Mouse (Mus musculus): ENCODE measurements around the gene Dapk1. TPM values are rescaled to one million over a fixed set of nuclear protein-coding genes. Genes with fewer than 3 reads are reported as not detected.

Gene Dapk1
- total RNA-seq, 2 experiments from 2014 or later = 25.1 to 29.6 TPM

DNA sequence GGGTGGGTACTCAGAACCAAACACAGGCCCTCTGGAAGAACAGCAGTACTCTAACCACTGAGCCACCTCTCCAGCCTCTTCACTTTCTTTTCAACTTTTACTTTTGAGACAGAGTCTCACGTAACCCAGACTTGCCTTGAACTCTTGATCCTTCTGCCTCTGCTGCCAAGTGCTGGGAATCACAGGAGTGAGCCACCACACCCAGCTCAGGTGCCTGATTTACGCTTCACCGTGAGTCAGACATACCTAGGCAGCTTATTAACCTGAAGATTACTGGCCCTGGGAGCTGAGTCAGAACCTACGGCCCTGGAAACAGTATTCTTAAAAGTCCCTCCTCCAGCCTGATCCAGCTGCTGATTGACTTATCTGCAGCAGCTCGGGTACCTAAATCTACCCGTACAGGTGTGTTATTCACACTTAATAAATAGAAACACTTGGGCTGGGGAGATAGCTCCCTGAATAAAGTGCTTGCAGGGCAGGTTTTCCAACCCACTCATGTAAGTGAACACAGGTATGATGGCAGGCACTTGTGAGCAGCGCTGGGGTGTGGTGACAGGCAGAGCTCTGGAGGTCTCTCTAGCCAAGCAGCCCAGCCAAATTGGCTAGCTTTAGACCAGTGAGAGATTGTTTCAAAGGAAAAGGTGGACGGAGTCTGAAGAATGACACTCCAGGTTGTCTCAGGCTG, 60.9 kb downstream of the Dapk1 start:
- no peak for DNase-seq

GRCm38 (mm10) chr13:60664058-60664457, 62.3 kb downstream of the Dapk1 start:
- no peak for DNase-seq

DNA sequence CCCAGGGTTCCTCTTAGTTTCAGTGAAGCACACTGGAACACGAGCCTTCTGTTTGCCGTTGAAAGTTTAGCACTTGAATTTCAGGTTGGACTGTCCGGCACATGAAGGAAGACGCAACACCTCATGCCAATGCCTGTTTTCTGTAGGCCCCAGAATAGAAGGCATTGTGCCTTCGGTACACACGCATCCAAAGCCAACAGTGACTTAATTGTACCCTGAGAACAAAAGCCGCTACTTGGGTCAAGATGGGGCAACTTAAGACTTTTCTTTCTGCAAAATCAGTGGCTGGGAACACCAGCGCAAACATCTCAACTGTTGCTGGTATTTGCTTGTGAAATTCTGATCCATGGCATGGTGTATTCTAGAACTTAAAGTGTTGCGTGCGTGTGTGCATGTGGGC, 63.1 kb downstream of the Dapk1 start:
- no peak for DNase-seq

DNA sequence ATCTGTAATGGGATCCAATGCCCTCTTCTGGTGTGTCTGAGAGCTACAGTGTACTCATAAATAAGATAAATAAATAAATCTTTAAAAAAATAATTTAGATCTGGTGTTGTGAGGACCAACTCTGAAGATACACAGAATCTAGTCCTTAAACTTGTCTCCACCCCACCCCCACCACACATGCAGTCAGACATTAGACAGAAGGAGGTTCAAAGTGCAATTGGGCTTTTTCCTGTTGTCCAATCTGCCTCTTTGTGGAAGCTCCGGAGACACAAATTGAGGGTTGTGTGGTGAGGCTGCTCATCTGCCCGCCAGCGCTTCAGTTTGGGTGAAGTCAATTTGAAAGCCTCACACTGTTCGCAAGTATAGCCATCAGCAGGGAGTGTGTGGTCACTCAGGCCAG, 63.7 kb downstream of the Dapk1 start:
- DNase-seq = no peak

GRCm38 (mm10) chr13:60668036-60668435, 66.3 kb downstream of the Dapk1 start:
- DNase-seq = no peak

- no peak for DNase-seq
Measured at GRCm38 (mm10) chr13:60670605-60671004, 68.9 kb downstream of the Dapk1 start.

DNA sequence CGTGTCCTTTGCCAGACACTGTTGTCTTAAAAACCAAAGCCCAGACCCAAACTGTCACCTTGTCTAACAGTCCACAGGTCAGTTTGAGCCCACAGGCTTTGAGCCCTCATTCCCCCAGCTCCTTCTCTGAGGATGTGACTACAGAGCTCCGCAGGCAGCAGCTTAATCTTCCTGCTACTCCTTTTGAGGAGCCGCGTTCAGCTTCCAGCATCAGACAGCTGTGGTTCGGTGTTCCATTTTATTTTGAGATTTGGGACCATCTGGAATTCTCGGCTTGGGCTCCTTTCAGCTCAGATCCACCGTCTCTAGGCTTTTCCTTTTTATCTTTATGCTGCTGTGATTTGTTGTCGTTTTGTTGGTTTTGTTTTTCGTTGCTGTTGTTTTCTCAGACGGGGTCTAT, 69.5 kb downstream of the Dapk1 start:
- no peak for DNase-seq

- DNase-seq = no peak
Measured at GRCm38 (mm10) chr13:60672287-60672686, 70.5 kb downstream of the Dapk1 start.

DNA sequence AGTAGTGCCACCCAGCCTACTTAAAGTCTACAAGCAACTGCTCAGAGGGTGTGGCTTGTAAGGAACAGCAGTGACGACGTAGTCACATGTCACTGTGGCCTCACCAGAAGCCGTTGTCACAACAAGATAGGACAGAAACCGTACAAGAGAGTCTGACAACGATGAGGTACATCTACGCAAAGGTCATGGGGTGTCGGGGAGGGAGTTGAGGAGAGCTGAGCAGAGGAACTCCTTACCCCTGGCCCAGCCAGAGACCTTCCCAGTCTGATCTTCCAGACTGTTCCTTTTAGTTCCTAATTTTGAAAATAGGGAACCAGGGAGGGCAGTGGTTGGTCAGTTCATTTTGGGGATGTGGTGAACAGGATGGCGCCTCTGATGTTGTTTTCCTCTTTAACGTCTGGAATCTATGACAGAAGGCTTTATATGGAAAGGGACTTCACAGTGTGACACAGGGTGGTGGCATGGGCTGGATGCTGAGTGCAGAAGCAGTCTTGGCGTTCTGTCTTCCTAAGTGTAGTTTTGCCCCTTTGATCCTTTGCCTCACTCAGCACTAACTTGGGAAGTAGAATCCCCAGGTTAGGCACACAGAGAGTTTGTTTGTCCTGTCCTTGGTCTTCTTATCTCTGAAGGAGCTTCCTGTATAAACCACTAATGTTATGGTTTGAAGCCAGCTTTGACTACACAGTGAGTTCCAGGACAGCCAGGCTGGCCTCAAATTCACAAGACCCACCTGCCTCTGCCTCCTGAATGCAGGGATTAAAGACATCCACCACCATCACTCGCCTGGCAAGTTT, 71.3 kb downstream of the Dapk1 start:
- DNase-seq = no peak

GRCm38 (mm10) chr13:60674301-60674700, 72.6 kb downstream of the Dapk1 start:
- no peak for DNase-seq

GRCm38 (mm10) chr13:60674911-60675310, 73.2 kb downstream of the Dapk1 start:
- DNase-seq = no peak

DNA sequence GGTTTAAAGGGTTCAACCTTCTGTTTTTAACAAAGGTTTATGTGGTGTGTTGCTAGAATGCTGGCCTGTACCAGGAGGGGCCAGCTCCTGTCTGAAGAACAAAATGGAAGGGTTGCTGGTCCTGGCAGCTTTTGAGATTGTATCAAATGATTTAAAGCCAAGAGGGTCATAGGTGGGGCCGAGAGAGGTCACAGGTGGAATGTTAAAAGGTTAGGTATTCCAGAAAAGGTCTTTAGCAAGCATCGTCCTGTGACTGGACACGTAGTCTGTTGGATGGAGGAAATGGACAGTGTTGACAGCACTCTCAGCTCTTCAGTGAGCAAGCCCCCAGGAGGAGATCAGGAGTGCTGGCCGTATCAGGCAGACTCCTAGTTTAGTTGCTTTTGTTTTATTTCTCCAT, 73.7 kb downstream of the Dapk1 start:
- no peak for DNase-seq

DNA sequence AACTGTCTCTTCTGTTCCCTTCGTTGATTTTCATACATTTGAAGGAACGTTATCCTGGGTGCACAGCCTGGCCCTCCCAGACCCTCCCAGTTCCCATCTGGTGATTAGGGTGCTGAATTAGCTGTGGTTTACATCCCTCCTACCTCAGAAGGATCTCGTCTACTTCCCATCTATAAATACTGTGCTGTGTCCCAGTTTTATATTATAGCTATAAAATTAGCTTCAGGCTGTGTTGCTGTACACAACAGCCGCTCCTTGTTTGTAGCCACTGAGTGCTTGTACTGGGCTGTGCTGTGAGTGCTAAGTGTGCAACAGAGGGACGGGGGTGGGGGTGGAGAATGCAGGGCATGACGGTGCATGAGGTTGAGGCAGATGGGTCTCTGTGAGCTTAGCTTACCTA, 77.2 kb downstream of the Dapk1 start:
- no peak for DNase-seq

GRCm38 (mm10) chr13:60682714-60683695, 81.3 kb downstream of the Dapk1 start:
- DNase-seq = no peak

- DNase-seq = peak; percentile 60
Measured at GRCm38 (mm10) chr13:60684050-60684760, 82.5 kb downstream of the Dapk1 start.

- DNase-seq = no peak
Measured at GRCm38 (mm10) chr13:60684806-60685205, 83.1 kb downstream of the Dapk1 start.

DNA sequence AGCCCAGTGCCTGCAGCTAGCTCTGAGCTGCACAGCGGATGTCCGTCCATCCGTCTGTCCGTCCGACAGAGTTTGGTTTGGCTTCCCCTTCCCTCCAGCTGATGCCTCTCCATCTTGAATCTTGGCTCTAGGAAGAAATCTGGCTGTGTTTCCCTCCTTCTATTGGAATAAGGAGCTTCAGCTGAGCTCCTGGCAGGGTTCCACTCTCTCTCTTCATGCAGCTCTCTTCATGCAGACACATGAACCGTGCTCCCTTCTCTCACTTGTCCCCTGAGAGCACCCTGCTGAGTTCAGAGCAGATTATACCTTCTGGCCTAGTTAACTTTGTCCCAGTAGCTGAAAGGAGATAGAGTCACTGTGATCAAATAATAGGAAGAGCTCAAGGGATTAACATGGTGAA, 83.5 kb downstream of the Dapk1 start:
- DNase-seq = peak; percentile 43

GRCm38 (mm10) chr13:60686024-60686663, 84.4 kb downstream of the Dapk1 start:
- no peak for DNase-seq

- DNase-seq = peak; percentile 50
Measured at GRCm38 (mm10) chr13:60686967-60687366, 85.2 kb downstream of the Dapk1 start.

DNA sequence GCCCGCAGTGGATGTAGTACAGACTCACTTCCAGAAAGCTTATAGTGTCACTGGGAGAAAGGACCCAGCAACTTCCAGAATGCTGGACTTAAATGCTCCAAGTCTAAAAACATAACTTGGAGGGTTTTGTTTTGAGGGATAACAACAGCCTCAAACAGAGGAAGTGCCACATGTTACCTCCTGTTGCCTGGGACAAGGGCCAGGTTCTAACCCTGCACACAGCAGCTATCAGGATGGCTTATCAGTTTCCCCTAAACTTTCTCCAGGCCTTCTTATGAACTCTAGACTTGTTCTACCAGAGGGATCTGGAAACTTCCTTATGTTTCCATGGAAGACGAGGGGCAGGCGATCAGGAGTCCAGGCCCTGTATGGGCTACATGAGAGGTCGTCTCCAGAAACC, 85.7 kb downstream of the Dapk1 start:
- DNase-seq = no peak

DNA sequence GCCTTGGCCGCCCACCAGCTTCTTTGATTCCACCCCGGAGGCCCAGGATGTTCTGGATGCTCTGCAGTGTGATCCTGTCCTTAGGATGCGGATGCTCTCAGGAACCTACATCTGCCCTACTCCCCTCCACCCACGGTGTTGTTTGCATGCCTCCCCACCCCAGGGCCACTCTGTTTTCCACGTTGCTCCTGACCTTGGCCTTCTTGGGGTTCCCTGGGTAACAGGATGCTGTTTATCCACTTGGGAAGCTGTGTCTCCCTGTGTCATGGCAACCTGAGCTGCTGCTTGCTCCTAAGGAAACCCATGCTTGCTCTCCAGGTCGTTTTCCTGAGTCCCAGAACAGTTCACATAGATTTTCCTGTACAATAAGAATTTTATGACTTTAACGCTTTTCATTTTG, 86.1 kb downstream of the Dapk1 start:
- DNase-seq = no peak

Data from gastrocnemius, postnatal 10 days (tissue).